Mouse (Mus musculus) liver, embryonic 16.5 days (tissue): ENCODE measurements around the gene Rassf6. TPM values are rescaled to one million over a fixed set of nuclear protein-coding genes. Genes with fewer than 3 reads are reported as not detected.

Source experiments
- ATAC-seq: fragments of 200-750 bp; cut with Nextera tagmentation; 2 replicates; pipeline ENCODE4 v1.8.0; 2017; ENCODE audit warnings: low read depth, mild to moderate bottlenecking, moderate number of reproducible peaks, moderate library complexity
- H3K27ac ChIP-seq: fragments of 300-500 bp; sonication (generic); 2 replicates; pipeline ENCODE4 v1.5.1; 2014; ENCODE audit warnings: mild to moderate bottlenecking, low read length
- H3K27me3 ChIP-seq: fragments of 300-500 bp; sonication (generic); 2 replicates; pipeline ENCODE4 v1.6.1; 2014; ENCODE audit warnings: low read depth, low read length, mixed read lengths; ENCODE audit not compliant: control insufficient read depth, insufficient read depth
- H3K36me3 ChIP-seq: fragments of 300-500 bp; sonication (generic); 2 replicates; pipeline ENCODE4 v1.6.1; 2014; ENCODE audit warnings: mild to moderate bottlenecking; ENCODE audit not compliant: control insufficient read depth, insufficient read depth
- H3K4me1 ChIP-seq: fragments of 300-500 bp; sonication (generic); 2 replicates; pipeline ENCODE4 v1.6.1; 2014; ENCODE audit warnings: low read depth, low read length, mixed read lengths; ENCODE audit not compliant: control insufficient read depth
- H3K4me2 ChIP-seq: fragments of 300-500 bp; sonication (generic); 2 replicates; pipeline ENCODE4 v1.6.1; 2014; ENCODE audit warnings: low read depth, low read length, mixed read lengths
- H3K4me3 ChIP-seq: fragments of 300-500 bp; sonication (generic); 2 replicates; pipeline ENCODE4 v1.5.1; 2014; ENCODE audit warnings: low read depth, mild to moderate bottlenecking, low read length
- H3K9ac ChIP-seq: fragments of 300-500 bp; sonication (generic); 2 replicates; pipeline ENCODE4 v1.6.1; 2014; ENCODE audit warnings: low read depth, low read length
- H3K9me3 ChIP-seq: fragments of 300-500 bp; sonication (generic); replicated peaks from 2 replicates; pipeline ENCODE4 v1.6.1; 2016; ENCODE audit warnings: low read length; ENCODE audit not compliant: control insufficient read depth
- WGBS: fragments of 180-500 bp; shearing (Covaris S2); extraction: QIAGEN DNeasy Blood & Tissue Kit; methylation state at CpG from one replicate; pipeline ENCODE4 v1.1.7; 2014; ENCODE audit not compliant: insufficient replicate concordance; 5-methylcytosine and 5-hydroxymethylcytosine counted together
- polyA plus RNA-seq: library from polyadenylated mRNA; unstranded; fragments of >200 nt; fragmentation: Nextera tagmentation; extraction: Ambion mirVana; gene quantifications from 2 replicates; pipeline ENCODE4 v1.2.1, GENCODE M21; 2015

Rassf6 gene
- 5.8 and 6.7 TPM in 2 replicates for polyA plus RNA-seq

DNA sequence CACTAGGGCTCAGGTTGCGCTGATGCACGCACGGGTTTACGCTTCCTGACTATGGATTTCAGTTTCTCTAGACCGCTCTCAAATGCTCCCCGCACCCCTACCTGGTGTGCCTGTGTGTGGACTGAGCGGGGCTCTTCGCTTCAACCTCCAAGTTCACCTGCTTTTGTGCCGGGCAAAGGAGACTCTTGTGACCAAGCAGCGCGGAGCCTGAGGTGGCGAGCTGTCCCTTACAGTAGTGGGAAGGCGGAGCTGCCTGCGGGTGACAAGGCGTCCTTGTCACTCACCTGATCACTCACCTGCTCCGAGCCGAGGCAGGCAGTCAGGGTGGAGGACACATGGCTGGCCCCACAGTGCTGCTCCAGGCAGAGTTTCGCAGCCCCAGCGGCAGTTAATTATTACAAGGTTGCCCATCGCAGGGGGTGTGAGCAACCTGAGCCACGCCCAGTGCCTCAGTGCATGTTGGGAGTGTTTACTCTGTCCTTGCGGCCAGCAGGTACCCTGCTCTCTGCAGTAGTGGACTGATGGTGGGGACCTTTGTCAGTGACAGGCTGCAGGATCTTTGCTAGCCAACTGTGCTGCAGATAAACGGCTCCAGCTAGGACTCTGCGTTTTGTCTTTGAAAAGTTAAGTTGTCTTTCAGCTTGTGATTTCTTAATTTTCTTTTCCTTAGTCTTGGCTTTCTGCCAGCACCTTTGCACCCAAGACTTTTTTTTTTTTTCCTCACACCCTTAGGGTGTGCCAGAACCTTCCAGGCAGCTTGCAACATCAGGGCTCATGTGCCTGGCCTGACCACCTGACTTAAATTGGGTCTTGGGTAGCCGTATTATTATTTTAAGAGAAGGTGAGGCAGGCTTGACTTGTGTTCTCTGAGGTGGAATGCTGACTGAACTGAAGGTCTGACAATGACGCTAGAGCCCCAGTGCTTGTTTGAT is at the start of gene Rassf6:
Gene Rassf6, minus strand, starts transcription at position 372 of the 932 bp plus-strand sequence.
- WGBS, result 7% methylated on average over 26 of the region's 26 CpGs
- H3K4me2 ChIP-seq, result peak within 1 kb of the TSS; percentile 52
- H3K4me1 ChIP-seq, result no peaks in the 10 kb centered on the region; the same call in 1 of the 2 replicates
- peak within 1 kb of the TSS; percentile 82 for H3K27ac ChIP-seq
- H3K27me3 ChIP-seq, result no peaks in the 10 kb centered on the region
- no peaks in the 10 kb centered on the region for H3K9me3 ChIP-seq
- peak within 1 kb of the TSS; percentile 48 for H3K9ac ChIP-seq
- ATAC-seq, result peak; percentile 95
- peak within 1 kb of the TSS; percentile 56 for H3K4me3 ChIP-seq
- H3K36me3 ChIP-seq, result no peaks in the 10 kb centered on the region

- Histone ChIP-seq H3K9me3 (no peaks in the 10 kb centered on the region), H3K27ac (peak overlapping the region; percentile 29; the same call in 1 of the 2 replicates), H3K4me3 (no peak overlapping the region), H3K36me3 (no peaks in the 10 kb centered on the region), H3K9ac (no peak overlapping the region), H3K27me3 (no peaks in the 10 kb centered on the region), H3K4me1 (no peaks in the 10 kb centered on the region; the same call in 1 of the 2 replicates), H3K4me2 (no peak overlapping the region)
- peak; percentile 96 for ATAC-seq
- WGBS, result 31% methylated on average over 8 of the region's 8 CpGs
Observed at GRCm38 (mm10) chr5:90689426-90690128, 49.1 kb upstream of the Rassf6 start.

DNA sequence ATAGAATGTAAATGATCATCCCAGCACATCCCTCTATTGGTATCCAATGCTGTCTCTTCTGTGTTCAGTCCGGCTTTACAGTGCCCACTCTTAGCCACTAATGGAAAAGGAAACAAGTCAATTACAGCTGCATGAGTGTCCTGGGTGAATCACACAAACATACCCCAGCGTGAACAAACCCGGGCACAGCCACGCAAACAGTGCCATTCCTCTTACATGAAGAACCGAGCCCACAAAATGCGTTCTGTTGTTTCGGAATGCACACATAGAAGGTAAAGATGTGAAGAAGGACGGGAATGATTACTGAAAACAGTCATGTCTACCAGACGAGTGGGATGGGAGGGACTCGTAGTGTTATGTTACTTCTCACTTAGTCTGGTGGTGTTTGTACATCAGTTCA is 47.5 kb upstream of the Rassf6 start:
- WGBS, result 78% methylated on average over 10 of the region's 10 CpGs
- no peak overlapping the region for H3K4me3 ChIP-seq
- no peaks in the 10 kb centered on the region; the same call in 1 of the 2 replicates for H3K4me1 ChIP-seq
- H3K27me3 ChIP-seq, result no peaks in the 10 kb centered on the region
- no peaks in the 10 kb centered on the region for H3K36me3 ChIP-seq
- no peak overlapping the region for H3K4me2 ChIP-seq
- H3K9ac ChIP-seq, result no peak overlapping the region
- no peaks in the 10 kb centered on the region for H3K9me3 ChIP-seq
- ATAC-seq, result no peak
- H3K27ac ChIP-seq, result no peak overlapping the region

- Histone ChIP-seq H3K27ac (no peak overlapping the region), H3K4me1 (no peaks in the 10 kb centered on the region; the same call in 1 of the 2 replicates), H3K9me3 (no peaks in the 10 kb centered on the region), H3K36me3 (no peaks in the 10 kb centered on the region), H3K4me3 (no peak overlapping the region), H3K9ac (no peak overlapping the region), H3K4me2 (no peak overlapping the region), H3K27me3 (no peaks in the 10 kb centered on the region)
- WGBS, result 45% methylated on average over 4 of the region's 4 CpGs
- no peak for ATAC-seq
Observed at GRCm38 (mm10) chr5:90684994-90685393, 44.5 kb upstream of the Rassf6 start.

GRCm38 (mm10) chr5:90681842-90682241 is 41.4 kb upstream of the Rassf6 start:
- Histone ChIP-seq H3K9me3 (no peaks in the 10 kb centered on the region), H3K27me3 (no peaks in the 10 kb centered on the region), H3K36me3 (no peaks in the 10 kb centered on the region), H3K27ac (no peak overlapping the region), H3K4me3 (no peak overlapping the region), H3K9ac (no peak overlapping the region), H3K4me1 (no peaks in the 10 kb centered on the region), H3K4me2 (no peak overlapping the region)
- WGBS, result 59% methylated on average over 4 of the region's 4 CpGs
- ATAC-seq, result no peak

GRCm38 (mm10) chr5:90677560-90677959 is 37.1 kb upstream of the Rassf6 start:
- Histone ChIP-seq H3K36me3 (no peaks in the 10 kb centered on the region), H3K9ac (no peak overlapping the region), H3K9me3 (no peaks in the 10 kb centered on the region), H3K27me3 (no peaks in the 10 kb centered on the region), H3K4me3 (no peak overlapping the region), H3K27ac (no peak overlapping the region), H3K4me2 (no peak overlapping the region), H3K4me1 (no peaks in the 10 kb centered on the region)
- no peak for ATAC-seq
- WGBS, result 41% methylated on average over 2 of the region's 2 CpGs

- Histone ChIP-seq H3K9me3 (no peaks in the 10 kb centered on the region), H3K27ac (no peak overlapping the region), H3K9ac (no peak overlapping the region), H3K4me3 (no peak overlapping the region), H3K27me3 (no peaks in the 10 kb centered on the region), H3K4me2 (no peak overlapping the region), H3K4me1 (no peaks in the 10 kb centered on the region), H3K36me3 (no peaks in the 10 kb centered on the region)
- ATAC-seq, result no peak
- 50% methylated on average over 8 of the region's 8 CpGs for WGBS
Observed at GRCm38 (mm10) chr5:90661852-90662251, 21.4 kb upstream of the Rassf6 start.

DNA sequence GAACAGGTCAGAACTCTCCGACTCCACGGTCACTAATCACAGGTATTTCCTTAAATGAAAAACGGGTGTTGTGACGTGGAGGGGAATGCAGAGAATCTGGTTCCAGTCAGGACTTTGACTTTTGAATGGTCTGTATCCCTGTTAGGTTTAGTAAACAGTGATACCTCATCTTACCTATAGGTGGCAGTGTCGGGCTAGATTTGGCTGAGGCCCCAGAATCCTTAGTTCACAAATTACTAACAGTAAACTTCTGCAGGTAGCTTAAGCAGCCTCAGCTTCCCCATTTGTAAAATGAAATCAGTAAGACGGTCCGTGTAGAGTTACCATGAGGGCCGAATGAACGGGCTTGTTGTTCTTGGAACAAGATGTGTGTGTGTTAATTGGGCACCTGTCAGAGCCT is 21.0 kb upstream of the Rassf6 start:
- Histone ChIP-seq H3K27me3 (no peaks in the 10 kb centered on the region), H3K4me3 (no peak overlapping the region), H3K9me3 (no peaks in the 10 kb centered on the region), H3K4me1 (no peaks in the 10 kb centered on the region), H3K9ac (no peak overlapping the region), H3K36me3 (no peaks in the 10 kb centered on the region), H3K27ac (no peak overlapping the region), H3K4me2 (no peak overlapping the region)
- 11% methylated on average over 9 of the region's 9 CpGs for WGBS
- no peak for ATAC-seq

- Histone ChIP-seq H3K36me3 (no peaks in the 10 kb centered on the region), H3K27ac (no peak overlapping the region), H3K4me2 (no peak overlapping the region), H3K9me3 (no peaks in the 10 kb centered on the region), H3K27me3 (no peaks in the 10 kb centered on the region), H3K9ac (no peak overlapping the region), H3K4me1 (no peaks in the 10 kb centered on the region), H3K4me3 (no peak overlapping the region)
- ATAC-seq, result no peak
- WGBS, result 42% methylated on average over 5 of the region's 5 CpGs
Observed at GRCm38 (mm10) chr5:90660411-90660810, 20.0 kb upstream of the Rassf6 start.
